Mouse (Mus musculus) spleen, adult 2 months (tissue): ENCODE measurements at regions not wholly inside any gene's neighbourhood (a gene's known extent, or its start where the extent isn't known, plus 50 kb on each side); places are given as distances from the start of the nearest gene placed in this dataset.

Experiments
- CTCF ChIP-seq: fragments of 200-500 bp; IDR thresholded peaks from 2 replicates; pipeline ENCODE4 v1.5.1; 2011; ENCODE audit warnings: mild to moderate bottlenecking, inconsistent platforms; ENCODE audit not compliant: insufficient read depth, insufficient read length, insufficient replicate concordance; ENCODE audit errors: extremely low read depth
- POLR2A ChIP-seq: fragments of 200-500 bp; IDR thresholded peaks from 2 replicates; pipeline ENCODE4 v1.6.1; 2011; ENCODE audit warnings: low read depth, low read length, inconsistent platforms

- TF ChIP-seq CTCF (no peak), POLR2A (no peak)
Measured at GRCm38 (mm10) chr14:72042881-72043236, 448.8 kb downstream of the Gm9195 start.
